Comparison of ENCODE assay signal across 19 mouse cellular contexts in the genomic region with DNA sequence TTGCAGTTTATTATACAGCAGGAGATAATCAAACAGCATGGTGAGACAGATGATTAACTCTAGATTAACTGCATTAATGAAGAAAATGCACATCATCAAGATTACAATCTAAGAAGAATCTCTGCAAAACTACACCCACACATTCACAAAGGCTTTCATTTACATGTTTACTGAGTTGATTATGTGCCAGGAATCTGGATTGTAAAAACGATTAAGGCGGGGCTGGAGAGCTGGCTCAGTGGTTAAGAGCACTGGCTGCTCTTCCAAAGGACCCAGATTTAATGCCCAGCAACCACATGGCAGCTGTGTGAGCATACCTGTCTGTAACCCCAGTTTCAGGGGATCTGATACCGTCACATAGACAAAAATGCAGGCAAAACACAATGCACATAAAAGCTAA. TPM values are rescaled to one million over a fixed set of nuclear protein-coding genes. Genes with fewer than 3 reads are reported as not detected.
DNase-seq lines count a peak whose midpoint lies in the region; ATAC-seq and TF ChIP-seq lines count a peak whose summit lies in the region.
"Had no signal": no experiment of that assay in that cellular context is flagged by ENCODE, and none has a peak within 500 bp of the region (broad histone marks: within the 10 kb centered on the region; RNA-seq: fewer than 3 reads in every experiment).

No protein-coding gene starts in this region.

- H3K4me1 ChIP-seq in lung, postnatal 0 days (ENCODE audit: insufficient read depth, low read depth, low read length), result peaks cover 4% of the 10 kb centered on the region; the same call in 1 of the 2 replicates
- H3K4me1 ChIP-seq: embryonic facial prominence, embryonic 15.5 days; hindbrain, embryonic 15.5 days had no signal

- no peak overlapping the region for H3K27ac ChIP-seq in lung, postnatal 0 days (ENCODE audit: low read length)
- H3K27ac ChIP-seq: embryonic facial prominence, embryonic 15.5 days; hindbrain, embryonic 15.5 days had no signal

- H3K4me3 ChIP-seq in lung, postnatal 0 days (ENCODE audit: low read depth, low read length), result no peak overlapping the region
- H3K4me3 ChIP-seq: embryonic facial prominence, embryonic 15.5 days; heart, embryonic 12.5 days; hindbrain, embryonic 15.5 days had no signal

- ATAC-seq in lung, postnatal 0 days, result no peak
- no peak for ATAC-seq in megakaryocyte progenitor cell, adult 5-6 weeks (replicated peaks; ENCODE audit: poor library complexity)
- no peak for ATAC-seq in erythroblast, adult 5-6 weeks (replicated peaks; ENCODE audit: low FRiP score, poor library complexity, severe bottlenecking)
- ATAC-seq: forebrain, embryonic 16.5 days had no signal

- no peaks in the 10 kb centered on the region for H3K9me3 ChIP-seq in lung, postnatal 0 days (ENCODE audit: low read length)
- H3K9me3 ChIP-seq: embryonic facial prominence, embryonic 15.5 days; heart, embryonic 12.5 days; hindbrain, embryonic 15.5 days had no signal

- no peaks in the 10 kb centered on the region for H3K36me3 ChIP-seq in lung, postnatal 0 days (ENCODE audit: insufficient read depth, low read length)
- H3K36me3 ChIP-seq: hindbrain, embryonic 15.5 days had no signal

- no peak for TF ChIP-seq EP300 in lung, postnatal 0 days (IDR thresholded peaks at IDR 0.05)

- TF ChIP-seq CTCF in lung, postnatal 0 days (IDR thresholded peaks at IDR 0.05), result no peak

- 50% methylated on average over 3 of the region's 3 CpGs for WGBS in lung, postnatal 0 days

- no peaks in the 10 kb centered on the region for H3K27me3 ChIP-seq in lung, postnatal 0 days (replicated peaks; ENCODE audit: insufficient read depth, low read length)
- H3K27me3 ChIP-seq: embryonic facial prominence, embryonic 15.5 days; heart, embryonic 12.5 days; hindbrain, embryonic 15.5 days had no signal

- DNase-seq in heart, adult 11 months, result peak; percentile 16
- DNase-seq in heart, postnatal 25 days (ENCODE audit: low spot score), result no peak
- peak; percentile 69 for DNase-seq in lung, postnatal 0 days (ENCODE audit: low spot score)
- no peak for DNase-seq in lung, postnatal 25 days (ENCODE audit: low spot score)
- DNase-seq in MN1 (ENCODE audit: low spot score), result peak; percentile 20
- DNase-seq: adrenal gland, adult 8-10 months; adrenal gland, postnatal 36 days; cerebellum, adult 11 months; cerebellum, adult 8-10 months; cerebellum, postnatal 14 days; embryo, embryonic 11 days; gastrocnemius, postnatal 14 days; heart, postnatal 36 days had no signal

- intact Hi-C loops in heart, postnatal 25 days (cut with DNase I), result no loop called here

- H3K9ac ChIP-seq in lung, postnatal 0 days (replicated peaks; ENCODE audit: low read depth), result no peak overlapping the region
- H3K9ac ChIP-seq: embryonic facial prominence, embryonic 15.5 days; heart, embryonic 12.5 days; hindbrain, embryonic 15.5 days had no signal

- H3K4me2 ChIP-seq in lung, postnatal 0 days (replicated peaks; ENCODE audit: low read depth, low read length), result no peak overlapping the region
- H3K4me2 ChIP-seq: embryonic facial prominence, embryonic 15.5 days; heart, embryonic 12.5 days; hindbrain, embryonic 15.5 days had no signal

RNA-seq across cellular contexts. Expression of gene Crlf3, which starts 11.0 kb away (rescaled TPM):
- 10 to 100 TPM; 13.5 to 14.3 TPM for total RNA-seq in heart, postnatal 25 days (2021)
- polyA plus RNA-seq in lung, postnatal 0 days (2015; fragmentation: Nextera tagmentation; extraction: Ambion mirVana), result 40.8 and 42.4 TPM in 2 replicates
- 65.2 and 69.4 TPM in 2 replicates for total RNA-seq in megakaryocyte progenitor cell, adult 5-6 weeks (2015)
- 87.4 and 95.7 TPM in 2 replicates for total RNA-seq in megakaryocyte progenitor cell, adult 5-6 weeks (2017)
- 57.5 and 58.4 TPM in 2 replicates for total RNA-seq in erythroblast, adult 5-6 weeks (2015; ENCODE audit: low replicate concordance)
- 82.4 and 107 TPM in 2 replicates for total RNA-seq in erythroblast, adult 5-6 weeks (2017; ENCODE audit: low replicate concordance)

RNA-seq across cellular contexts. Expression of gene Atad5, which starts 19.4 kb away (rescaled TPM):
- total RNA-seq in heart, postnatal 25 days (2021), result under 1 TPM; 0.86 to 0.89 TPM
- polyA plus RNA-seq in lung, postnatal 0 days (2015; fragmentation: Nextera tagmentation; extraction: Ambion mirVana), result 1.7 and 2.0 TPM in 2 replicates
- 37.0 and 42.8 TPM in 2 replicates for total RNA-seq in megakaryocyte progenitor cell, adult 5-6 weeks (2015)
- 28.2 and 42.1 TPM in 2 replicates for total RNA-seq in megakaryocyte progenitor cell, adult 5-6 weeks (2017)
- 25.1 and 32.1 TPM in 2 replicates for total RNA-seq in erythroblast, adult 5-6 weeks (2015; ENCODE audit: low replicate concordance)
- total RNA-seq in erythroblast, adult 5-6 weeks (2017; ENCODE audit: low replicate concordance), result 25.4 and 38.9 TPM in 2 replicates

Comparison
In these comparisons a context has a peak if more than half of its experiments do, and no peak if none do; other contexts are left out.
1. DNase-seq: peak in heart, adult 11 months (single experiment), lung, postnatal 0 days (single experiment) and MN1 (single experiment); none in heart, postnatal 25 days (single experiment) and lung, postnatal 25 days (single experiment).
2. RNA of gene Atad5, which starts 19.4 kb away (total RNA-seq): 28.2 to 42.8 TPM in megakaryocyte progenitor cell, adult 5-6 weeks and 25.1 to 38.9 TPM in erythroblast, adult 5-6 weeks; 0.86 to 0.89 TPM in heart, postnatal 25 days; every median in the first group is over 10 times any median in the second.